Mouse (Mus musculus) ES-E14 (cell line): Measurements from ENCODE around the gene Kif5c. TPM values are rescaled to one million over a fixed set of nuclear protein-coding genes. Genes with fewer than 3 reads are reported as not detected.

Experiments
- DNase-seq: peaks from one replicate; pipeline ENCODE4 v3.0.0-alpha.2; 2013; ENCODE audit warnings: low read depth, low spot score
- H3K27ac ChIP-seq: 2 replicates; pipeline ENCODE4 v1.5.1; 2012; ENCODE audit warnings: low read depth, mild to moderate bottlenecking, low read length, moderate library complexity, mixed read lengths; ENCODE audit not compliant: poor library complexity, insufficient read depth, severe bottlenecking
- H3K36me3 ChIP-seq: 2 replicates; pipeline ENCODE4 v1.6.1; 2012; ENCODE audit warnings: mild to moderate bottlenecking, low read length, moderate library complexity, mixed read lengths; ENCODE audit not compliant: control insufficient read depth, poor library complexity, insufficient read depth, severe bottlenecking
- H3K4me1 ChIP-seq, 2 experiments: fragments of 150-350 bp in 1 of 2; sonication (generic) in 1 of 2; 2 replicates each; pipeline ENCODE4 v1.6.1; 2012; ENCODE audit warnings: low read length in 2 of 2, mild to moderate bottlenecking in 1 of 2, mixed read lengths in 1 of 2; ENCODE audit not compliant: control insufficient read depth in 2 of 2, insufficient read depth in 2 of 2, poor library complexity in 1 of 2
- H3K4me3 ChIP-seq, 2 experiments: fragments of 150-350 bp in 1 of 2; sonication (generic) in 1 of 2; 2 replicates each; pipeline ENCODE4 v1.5.1; 2012; ENCODE audit warnings: low read length in 2 of 2, low read depth in 1 of 2, mild to moderate bottlenecking in 1 of 2, mixed read lengths in 1 of 2; ENCODE audit not compliant: insufficient read depth in 1 of 2, poor library complexity in 1 of 2, severe bottlenecking in 1 of 2
- H3K9ac ChIP-seq: 2 replicates; pipeline ENCODE4 v1.6.1; 2012; ENCODE audit warnings: low read depth, mild to moderate bottlenecking, low read length, mixed read lengths; ENCODE audit not compliant: poor library complexity, insufficient read depth, severe bottlenecking
- H3K9me3 ChIP-seq: fragments of 150-350 bp; sonication (generic); 2 replicates; pipeline ENCODE4 v1.6.1; 2012; ENCODE audit warnings: low read depth, mild to moderate bottlenecking, low read length; ENCODE audit not compliant: control insufficient read depth, insufficient read depth
- CHD2 ChIP-seq: IDR thresholded peaks from 2 replicates; pipeline ENCODE4 v1.6.1; 2014; ENCODE audit warnings: mild to moderate bottlenecking, low read depth, low read length, inconsistent platforms
- HCFC1 ChIP-seq: IDR thresholded peaks from 2 replicates; pipeline ENCODE4 v1.6.1; 2012; ENCODE audit warnings: low read length, inconsistent platforms, borderline replicate concordance; ENCODE audit not compliant: insufficient read depth
- MAFK ChIP-seq: IDR thresholded peaks from 2 replicates; pipeline ENCODE4 v1.6.1; 2014; ENCODE audit warnings: mild to moderate bottlenecking, low read depth, low read length, inconsistent platforms; ENCODE audit not compliant: insufficient read depth
- ZC3H11A ChIP-seq: IDR thresholded peaks from 2 replicates; pipeline ENCODE4 v1.6.1; 2012; ENCODE audit warnings: low read depth, mild to moderate bottlenecking, inconsistent platforms, low read length, borderline replicate concordance
- ZNF384 ChIP-seq: IDR thresholded peaks from 2 replicates; pipeline ENCODE4 v1.6.1; 2012; ENCODE audit warnings: low read depth, low read length, inconsistent platforms
- in situ Hi-C, 2 experiments: fragments of 600-800 bp; cut with MboI; formaldehyde crosslinking; loops; one replicate each; pipeline ENCODE4 v1.15.1; 2025; ENCODE audit warnings: low sequenced_read_pairs in 2 of 2, inconsistent platforms in 1 of 2; ENCODE audit not compliant: unreplicated experiment in 2 of 2
- total RNA-seq: library from RNA; depleted of rRNA; stranded (reverse); fragments of 300-350 nt; gene quantifications from 2 replicates; pipeline ENCODE4 v1.2.3, GENCODE M21; 2012; rRNA removed

Kif5c gene
- total RNA-seq = 34.2 and 37.3 TPM in 2 replicates

- H3K27ac ChIP-seq = no peak within 1 kb of the TSS
These were observed at the start of gene Kif5c for GRCm38 (mm10) chr2:49618829-49619718. TSS of gene Kif5c (plus strand) at chr2:49619298.

GRCm38 (mm10) chr2:49569862-49570777, 49.0 kb upstream of the Kif5c start:
- Histone ChIP-seq H3K9me3 (no peaks in the 10 kb centered on the region), H3K9ac (no peak overlapping the region), H3K27ac (no peak overlapping the region), H3K4me3 (no peak overlapping the region), H3K36me3 (no peaks in the 10 kb centered on the region), H3K4me1 (no peaks in the 10 kb centered on the region)
- no peak for DNase-seq
- in situ Hi-C loops = no loop called here
- TF ChIP-seq HCFC1 = no peak
- no peak for TF ChIP-seq ZNF384
- TF ChIP-seq ZC3H11A = no peak
- TF ChIP-seq CHD2 = no peak
- no peak for TF ChIP-seq MAFK

More at GRCm38 (mm10) chr2:49618829-49619718, at the start of gene Kif5c:
- DNase-seq = peak; percentile 75
- peak within 1 kb of the TSS; percentile 80 to 96 for H3K4me3 ChIP-seq
- peak within 1 kb of the TSS; percentile 23; the same call in 1 of the 2 replicates for H3K9ac ChIP-seq
- no peaks in the 10 kb centered on the region; a peak in 1 of 4 replicates for H3K4me1 ChIP-seq
- no peaks in the 10 kb centered on the region for H3K36me3 ChIP-seq
- H3K9me3 ChIP-seq = no peaks in the 10 kb centered on the region
- TF ChIP-seq ZNF384 (no peak), HCFC1 (peak; percentile 80)
- in situ Hi-C loops = no loop called here

- TF ChIP-seq CHD2 = no peak
- TF ChIP-seq ZNF384 = no peak
- no peak for TF ChIP-seq MAFK
- no peak for TF ChIP-seq ZC3H11A
- TF ChIP-seq HCFC1 = no peak
- Histone ChIP-seq H3K4me3 (no peak overlapping the region), H3K36me3 (no peaks in the 10 kb centered on the region), H3K27ac (no peak overlapping the region), H3K9me3 (no peaks in the 10 kb centered on the region), H3K4me1 (no peaks in the 10 kb centered on the region), H3K9ac (no peak overlapping the region)
- DNase-seq = no peak
- in situ Hi-C loops = no loop called here
These were observed 48.4 kb upstream of the Kif5c start for GRCm38 (mm10) chr2:49570778-49571101.

GRCm38 (mm10) chr2:49571159-49571920, 47.8 kb upstream of the Kif5c start:
- Histone ChIP-seq H3K9me3 (no peaks in the 10 kb centered on the region), H3K9ac (no peak overlapping the region), H3K4me1 (no peaks in the 10 kb centered on the region), H3K36me3 (no peaks in the 10 kb centered on the region), H3K27ac (no peak overlapping the region), H3K4me3 (no peak overlapping the region)
- DNase-seq = no peak
- TF ChIP-seq CHD2 (no peak), HCFC1 (no peak), ZNF384 (no peak)
- in situ Hi-C loops = no loop called here
